Mouse (Mus musculus): ENCODE data around the gene Pikfyve. TPM values are rescaled to one million over a fixed set of nuclear protein-coding genes. Genes with fewer than 3 reads are reported as not detected.

Gene Pikfyve
- polyA plus RNA-seq, 1 experiment from 2014 or later: 19.3 TPM

- Histone ChIP-seq H3K4me2 (ENCODE audit: low read length) (no peak overlapping the region), H3K27ac (ENCODE audit: low read depth, low read length) (no peak overlapping the region), H3K27me3 (replicated peaks; ENCODE audit: control insufficient read depth, insufficient read depth, low read length) (peaks cover 5% of the 10 kb centered on the region; the same call in 1 of the 2 replicates), H3K36me3 (ENCODE audit: control insufficient read depth, insufficient read depth, low read length) (no peaks in the 10 kb centered on the region), H3K9me3 (replicated peaks; ENCODE audit: control insufficient read depth, low read length) (no peaks in the 10 kb centered on the region), H3K4me3 (ENCODE audit: low read depth, low read length) (no peak overlapping the region), H3K4me1 (ENCODE audit: control insufficient read depth, insufficient read depth, low read length) (peaks cover 3% of the 10 kb centered on the region; the same call in 1 of the 2 replicates), H3K9ac (ENCODE audit: low read length) (no peak overlapping the region)
- WGBS: 75% methylated on average over 2 of the region's 2 CpGs
- DNase-seq (ENCODE audit: low spot score) (no peak), ATAC-seq (no peak)
Measured at GRCm38 (mm10) chr1:65312896-65313295, 126.4 kb downstream of the Pikfyve start.

DNA sequence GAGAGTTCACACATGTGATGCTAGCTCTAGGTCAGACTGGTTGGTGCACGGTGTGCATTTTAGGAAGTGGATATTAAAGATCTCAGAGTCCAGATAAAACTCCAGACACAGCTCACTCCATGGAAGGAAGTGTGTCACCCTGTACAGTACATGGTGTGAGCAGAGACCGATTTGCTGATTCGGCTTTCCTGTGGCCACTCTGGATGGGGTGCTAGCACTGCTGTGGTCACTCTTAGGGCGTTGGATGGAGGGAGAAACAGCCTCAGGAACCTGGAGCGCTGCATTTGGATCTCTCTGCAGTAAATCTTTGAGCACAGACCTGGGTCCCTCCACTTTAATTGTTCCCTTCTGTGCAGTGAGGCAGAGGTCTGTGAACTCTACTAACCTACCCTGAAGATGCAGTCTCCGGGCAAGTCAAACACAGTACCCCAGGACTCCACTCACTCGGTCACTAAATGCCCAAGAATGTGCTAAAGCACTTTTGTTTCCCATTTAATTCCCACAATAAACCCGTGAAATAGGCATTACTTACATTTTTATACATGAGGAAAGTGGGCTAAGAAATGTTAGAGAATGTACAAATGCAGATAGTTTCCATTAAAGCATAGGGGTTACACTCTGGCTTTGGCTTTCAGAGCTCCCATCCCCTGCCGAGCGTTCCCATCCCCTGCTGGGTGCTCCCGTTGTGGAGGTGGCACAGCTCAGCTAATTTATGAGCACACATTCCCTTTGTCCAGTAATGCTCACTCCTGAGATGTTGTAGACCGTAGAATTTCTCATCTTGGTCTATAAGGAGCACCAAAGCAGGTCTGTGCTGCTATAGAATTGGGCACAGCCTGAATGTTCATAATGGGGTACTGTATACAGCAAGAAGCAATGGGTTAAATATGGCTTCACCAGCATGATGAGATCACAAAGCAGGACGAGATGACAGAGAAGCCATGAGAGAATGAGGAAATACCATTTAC lies 127.9 kb downstream of the Pikfyve start:
- no peak overlapping the region for H3K4me2 ChIP-seq (ENCODE audit: low read length)
- no peak overlapping the region for H3K4me3 ChIP-seq (ENCODE audit: low read depth, low read length)
- peaks cover 3% of the 10 kb centered on the region; the same call in 1 of the 2 replicates for H3K4me1 ChIP-seq (ENCODE audit: control insufficient read depth, insufficient read depth, low read length)
- no peak for ATAC-seq
- no peak overlapping the region for H3K9ac ChIP-seq (ENCODE audit: low read length)
- peaks cover 5% of the 10 kb centered on the region; the same call in 1 of the 2 replicates for H3K27me3 ChIP-seq (replicated peaks; ENCODE audit: control insufficient read depth, insufficient read depth, low read length)
- H3K36me3 ChIP-seq (ENCODE audit: control insufficient read depth, insufficient read depth, low read length): no peaks in the 10 kb centered on the region
- DNase-seq (ENCODE audit: low spot score): no peak
- WGBS: 64% methylated on average over 13 of the region's 13 CpGs
- no peaks in the 10 kb centered on the region for H3K9me3 ChIP-seq (replicated peaks; ENCODE audit: control insufficient read depth, low read length)
- H3K27ac ChIP-seq (ENCODE audit: low read depth, low read length): no peak overlapping the region

- 81% methylated on average over 8 of the region's 8 CpGs for WGBS
- H3K27me3 ChIP-seq (replicated peaks; ENCODE audit: control insufficient read depth, insufficient read depth, low read length): peaks cover 5% of the 10 kb centered on the region; the same call in 1 of the 2 replicates
- no peak for ATAC-seq
- no peak overlapping the region for H3K27ac ChIP-seq (ENCODE audit: low read depth, low read length)
- H3K36me3 ChIP-seq (ENCODE audit: control insufficient read depth, insufficient read depth, low read length): no peaks in the 10 kb centered on the region
- no peak overlapping the region for H3K4me2 ChIP-seq (ENCODE audit: low read length)
- peaks cover 3% of the 10 kb centered on the region; the same call in 1 of the 2 replicates for H3K4me1 ChIP-seq (ENCODE audit: control insufficient read depth, insufficient read depth, low read length)
- no peaks in the 10 kb centered on the region for H3K9me3 ChIP-seq (replicated peaks; ENCODE audit: control insufficient read depth, low read length)
- H3K4me3 ChIP-seq (ENCODE audit: low read depth, low read length): no peak overlapping the region
- H3K9ac ChIP-seq (ENCODE audit: low read length): no peak overlapping the region
- no peak for DNase-seq (ENCODE audit: low spot score)
Measured at GRCm38 (mm10) chr1:65315022-65315407, 128.5 kb downstream of the Pikfyve start.

Other genes starting within 250 kb of the Pikfyve start
- gene Plekhm3, start 229.9 kb upstream of the Pikfyve start, polyA plus RNA-seq (2014; fragmentation: Nextera tagmentation; extraction: Ambion mirVana): 4.8 and 7.9 TPM in 2 replicates
- gene Akr1cl, start 153.9 kb upstream of the Pikfyve start, polyA plus RNA-seq (2014; fragmentation: Nextera tagmentation; extraction: Ambion mirVana): not detected in 2 replicates
- not detected in 2 replicates for gene Cryge, start 135.5 kb upstream of the Pikfyve start, polyA plus RNA-seq (2014; fragmentation: Nextera tagmentation; extraction: Ambion mirVana)
- not detected in 2 replicates for gene Crygd, start 123.2 kb upstream of the Pikfyve start, polyA plus RNA-seq (2014; fragmentation: Nextera tagmentation; extraction: Ambion mirVana)
- not detected in 2 replicates for gene Crygc, start 113.0 kb upstream of the Pikfyve start, polyA plus RNA-seq (2014; fragmentation: Nextera tagmentation; extraction: Ambion mirVana)
- 0.37 TPM in 1 of 2 replicates, not detected in the other for gene Crygb, start 104.4 kb upstream of the Pikfyve start, polyA plus RNA-seq (2014; fragmentation: Nextera tagmentation; extraction: Ambion mirVana)
- gene Cryga, start 83.3 kb upstream of the Pikfyve start, polyA plus RNA-seq (2014; fragmentation: Nextera tagmentation; extraction: Ambion mirVana): 0.30 TPM in 1 of 2 replicates, not detected in the other
- gene Gm28845, start 67.1 kb upstream of the Pikfyve start, polyA plus RNA-seq (2014; fragmentation: Nextera tagmentation; extraction: Ambion mirVana): not detected in 2 replicates
- 0.79 and 0.99 TPM in 2 replicates for gene D630023F18Rik, start 63.5 kb upstream of the Pikfyve start, polyA plus RNA-seq (2014; fragmentation: Nextera tagmentation; extraction: Ambion mirVana)
- 535 and 539 TPM in 2 replicates for gene Idh1, start 183 bp upstream of the Pikfyve start, polyA plus RNA-seq (2014; fragmentation: Nextera tagmentation; extraction: Ambion mirVana)
- gene Pth2r, start 95.4 kb downstream of the Pikfyve start, polyA plus RNA-seq (2014; fragmentation: Nextera tagmentation; extraction: Ambion mirVana): 0.84 and 1.0 TPM in 2 replicates